Mouse (Mus musculus) left cerebral cortex, postnatal 4 days (tissue): ENCODE measurements around the gene Gpr37l1. TPM values are rescaled to one million over a fixed set of nuclear protein-coding genes. Genes with fewer than 3 reads are reported as not detected.
"Not testable (repeated sequence)": the region's sequence is repeated elsewhere in the genome, so short reads cannot be mapped to it uniquely, and the experiment has no call there.

Source experiments
- DNase-seq: peaks from one replicate; pipeline ENCODE4 v3.0.0-alpha.2; 2022
- intact Hi-C: fragments of 180-260 bp; cut with DNase I; formaldehyde crosslinking; loops from one replicate; pipeline ENCODE4 v1.15.1; 2025
- total RNA-seq, 2 experiments: library from RNA; stranded (reverse); gene quantifications; 2 replicates each; pipeline ENCODE4 v1.2.3; 2021

Gene Gpr37l1
- 10 to 100 TPM; 15.8 to 18.8 TPM for total RNA-seq

- intact Hi-C loops, result no loop called here
Measured at GRCm38 (mm10) chr1:135167435-135167834, at the start of gene Gpr37l1. Gene Gpr37l1 (minus strand): TSS chr1:135167681.

GRCm38 (mm10) chr1:135213772-135214640 is 46.5 kb upstream of the Gpr37l1 start:
- intact Hi-C loops, result no loop called here
- no peak for DNase-seq

More at GRCm38 (mm10) chr1:135167435-135167834, at the start of gene Gpr37l1:
- DNase-seq, result peak; percentile 69

- intact Hi-C loops, result no loop called here
- no peak for DNase-seq
Measured at GRCm38 (mm10) chr1:135210421-135210820, 42.9 kb upstream of the Gpr37l1 start.

- intact Hi-C loops, result no loop called here
- no peak for DNase-seq
Measured at GRCm38 (mm10) chr1:135208716-135209115, 41.2 kb upstream of the Gpr37l1 start.

- intact Hi-C loops, result no loop called here
- no peak for DNase-seq
Measured at GRCm38 (mm10) chr1:135206586-135207339, 39.3 kb upstream of the Gpr37l1 start.

DNA sequence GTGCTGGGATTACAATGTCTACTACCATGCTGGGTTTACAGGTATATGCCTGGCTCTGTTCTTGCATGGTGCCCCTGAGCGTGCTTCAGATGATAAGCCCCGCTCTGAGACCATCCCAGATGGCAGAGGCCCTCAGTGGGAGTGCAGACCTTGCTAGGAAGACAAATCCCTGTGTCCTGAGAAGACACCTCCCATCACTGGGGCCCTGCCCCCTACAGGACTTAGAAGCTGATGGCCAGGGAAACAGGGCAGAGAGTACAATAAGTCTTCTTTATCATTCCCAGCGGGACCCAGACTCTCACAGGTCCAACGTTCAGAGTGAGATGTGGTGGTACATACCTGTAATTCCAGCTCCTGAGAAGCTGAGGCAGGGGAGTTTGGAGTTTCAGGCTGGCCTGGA is 37.8 kb upstream of the Gpr37l1 start:
- no peak for DNase-seq
- intact Hi-C loops, result no loop called here

DNA sequence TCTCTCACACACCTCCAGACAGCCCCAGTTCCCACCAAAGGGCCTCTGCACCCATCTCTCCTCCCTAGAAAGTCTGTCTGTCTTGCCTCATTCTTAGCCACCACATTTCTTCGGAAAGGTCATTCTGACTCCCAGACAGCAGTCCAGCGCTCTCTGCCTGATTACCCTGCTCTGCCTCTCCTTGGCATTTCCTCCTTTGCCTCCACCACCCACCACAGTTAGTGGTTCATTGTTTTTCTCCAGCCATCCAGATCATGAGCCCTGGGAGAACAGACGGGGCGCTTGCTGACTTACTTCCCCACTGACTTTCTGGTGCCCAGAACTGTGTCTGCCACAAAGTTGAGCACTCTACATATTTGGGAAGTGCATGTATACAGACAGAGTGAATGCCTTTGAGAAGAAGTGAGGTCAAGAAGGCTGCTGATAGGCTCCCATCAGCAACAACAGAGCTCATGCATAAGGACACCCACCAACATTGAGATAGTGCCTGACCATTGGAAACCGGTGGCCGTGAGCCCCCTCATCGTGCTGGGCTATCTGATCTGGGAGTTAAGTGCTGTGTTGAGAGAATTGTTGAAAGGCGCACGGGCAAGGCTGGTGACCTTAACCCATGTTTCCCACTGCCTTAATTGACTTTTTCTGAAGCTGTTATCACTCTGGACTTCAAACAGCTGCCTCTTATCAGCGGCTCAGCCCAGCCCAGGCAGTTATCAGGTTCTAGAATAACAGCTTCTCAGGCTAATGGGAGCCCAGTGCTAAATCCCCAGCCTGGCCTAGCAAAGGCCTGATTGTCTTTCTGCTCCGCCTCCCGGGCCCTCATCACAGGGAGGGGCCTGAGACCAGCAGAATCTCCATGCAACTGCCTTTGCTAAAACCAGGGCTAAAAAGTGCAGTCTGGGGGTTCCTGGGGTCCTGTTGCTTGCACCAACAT is 37.0 kb upstream of the Gpr37l1 start:
- intact Hi-C loops, result no loop called here
- no peak for DNase-seq

DNA sequence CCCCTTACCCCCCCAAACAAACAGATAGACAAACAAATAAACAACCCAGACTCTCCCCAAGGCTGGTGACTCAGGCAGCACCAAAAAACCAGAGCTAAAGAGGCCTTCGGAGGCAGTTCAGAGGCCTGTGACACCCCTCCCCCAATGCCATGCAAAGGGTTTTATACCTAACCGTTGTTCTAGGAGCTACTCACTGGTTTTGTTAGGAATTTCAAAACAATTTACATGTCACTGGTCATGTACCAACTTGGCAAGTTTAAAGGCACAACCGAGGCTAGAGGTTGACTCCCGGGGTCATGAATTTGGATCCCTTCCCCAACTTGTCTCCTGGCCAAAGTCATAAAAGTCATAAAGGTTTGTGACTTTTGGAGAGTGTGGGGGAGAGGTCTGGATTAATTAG is 32.9 kb upstream of the Gpr37l1 start:
- intact Hi-C loops, result no loop called here
- no peak for DNase-seq

DNA sequence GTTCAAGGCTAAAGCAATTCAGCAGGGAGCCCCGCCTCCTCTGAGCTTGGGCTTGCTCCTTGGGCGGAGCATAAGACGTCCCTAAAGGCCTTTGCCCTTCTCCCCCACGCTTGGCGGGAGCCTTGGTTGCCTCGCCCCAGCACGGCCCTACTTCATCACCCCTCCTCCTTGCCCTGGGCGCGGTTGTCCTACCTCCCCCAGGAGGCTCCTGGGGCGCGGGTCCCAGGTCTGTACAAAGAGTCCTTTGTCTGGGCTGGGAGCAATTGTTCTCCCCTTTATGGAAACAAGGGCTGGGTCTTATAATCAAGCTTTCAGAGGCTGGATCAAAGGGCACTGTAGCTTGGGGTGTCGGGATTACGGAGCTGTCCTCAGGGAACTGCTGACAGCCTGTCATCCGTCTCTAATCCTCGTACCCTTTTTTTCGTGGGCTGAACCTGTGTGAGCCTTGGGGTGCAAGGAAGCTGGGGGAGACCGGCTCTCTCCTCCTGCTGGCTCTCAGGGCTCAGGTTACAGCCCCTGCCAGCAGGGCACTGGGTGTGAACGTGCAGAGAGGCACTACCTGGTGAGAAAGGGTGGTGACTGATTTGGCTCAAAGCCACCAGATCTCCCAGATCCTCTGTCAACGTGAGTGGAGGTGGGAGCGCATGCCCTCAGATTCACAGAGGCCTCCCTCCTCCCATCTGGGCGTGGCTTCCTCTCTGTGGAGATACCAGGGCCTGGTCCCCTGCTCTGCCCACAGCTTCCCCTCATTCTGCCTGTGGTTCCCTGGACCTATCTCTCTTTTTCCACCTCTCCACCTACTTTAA is 31.7 kb upstream of the Gpr37l1 start:
- intact Hi-C loops, result no loop called here
- no peak for DNase-seq

GRCm38 (mm10) chr1:135198412-135198811 is 30.9 kb upstream of the Gpr37l1 start:
- no peak for DNase-seq
- intact Hi-C loops, result no loop called here

DNA sequence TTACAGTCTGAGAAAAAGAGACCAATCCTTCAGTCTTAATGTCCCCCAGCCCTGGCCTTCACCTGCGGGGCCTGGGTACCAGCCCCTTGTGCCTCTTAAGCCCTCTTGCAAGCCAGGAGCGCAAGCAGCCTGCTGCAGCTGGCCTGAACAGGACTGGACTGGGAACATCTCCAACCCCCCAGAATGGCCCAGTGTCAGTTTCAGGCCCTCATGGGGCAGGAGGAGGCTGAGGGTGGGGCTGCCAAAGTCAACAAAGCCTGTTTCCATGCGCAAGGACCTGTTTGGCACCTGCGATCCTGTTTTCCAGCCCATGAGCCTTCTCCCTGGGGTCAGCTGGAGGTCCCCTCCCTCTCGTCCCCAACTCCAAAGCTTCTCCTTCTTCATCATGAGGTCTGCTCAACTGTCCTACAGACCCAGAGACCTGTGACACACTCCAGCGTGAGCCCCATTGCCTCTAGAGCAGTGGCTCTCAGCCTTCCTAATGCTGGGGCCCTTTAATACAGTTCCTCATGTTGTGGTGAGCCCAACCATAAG is 28.5 kb upstream of the Gpr37l1 start:
- intact Hi-C loops, result no loop called here
- peak; percentile 19 for DNase-seq

DNA sequence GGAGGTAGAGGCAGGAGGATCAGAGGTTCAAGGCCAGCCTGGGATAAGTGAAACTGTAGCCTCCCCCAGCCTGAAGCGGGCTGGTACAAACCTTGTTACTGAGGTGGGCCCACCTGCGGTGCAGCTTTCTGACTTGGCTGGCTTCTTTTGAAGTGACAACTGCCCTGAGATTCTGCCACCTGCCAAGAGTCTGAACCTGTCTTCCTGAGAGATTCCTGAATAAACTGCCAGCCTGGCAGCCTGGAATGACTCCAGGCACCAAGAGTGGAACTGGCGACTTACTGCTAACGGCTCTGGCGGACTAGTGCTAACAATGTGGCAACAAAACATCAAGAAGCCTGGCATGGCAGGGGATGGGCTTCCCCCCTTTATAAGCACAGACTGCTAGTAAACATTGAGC is 26.9 kb upstream of the Gpr37l1 start:
- intact Hi-C loops, result not testable (repeated sequence)
- peak; percentile 37 for DNase-seq

- DNase-seq, result no peak
- intact Hi-C loops, result no loop called here
Measured at GRCm38 (mm10) chr1:135189186-135189585, 21.7 kb upstream of the Gpr37l1 start.

DNA sequence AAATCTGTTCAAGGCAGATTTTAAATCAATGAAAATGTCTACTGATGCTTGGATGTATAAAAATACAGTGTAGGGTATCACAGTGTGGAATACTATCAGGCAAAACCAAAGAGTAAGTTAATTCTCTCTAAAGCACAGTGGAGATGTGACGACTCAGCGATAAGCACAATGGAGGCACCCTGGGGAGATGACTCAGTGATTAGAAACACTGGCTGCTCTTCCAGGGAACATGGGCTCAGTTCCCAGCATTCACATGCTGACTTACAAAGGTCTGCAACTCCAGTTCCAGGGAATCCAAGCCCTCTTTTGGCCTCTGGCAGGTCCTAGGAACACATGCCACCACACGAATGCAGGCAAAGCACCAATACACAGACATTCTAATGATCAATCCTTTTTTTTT is 20.7 kb upstream of the Gpr37l1 start:
- no peak for DNase-seq
- intact Hi-C loops, result no loop called here

DNA sequence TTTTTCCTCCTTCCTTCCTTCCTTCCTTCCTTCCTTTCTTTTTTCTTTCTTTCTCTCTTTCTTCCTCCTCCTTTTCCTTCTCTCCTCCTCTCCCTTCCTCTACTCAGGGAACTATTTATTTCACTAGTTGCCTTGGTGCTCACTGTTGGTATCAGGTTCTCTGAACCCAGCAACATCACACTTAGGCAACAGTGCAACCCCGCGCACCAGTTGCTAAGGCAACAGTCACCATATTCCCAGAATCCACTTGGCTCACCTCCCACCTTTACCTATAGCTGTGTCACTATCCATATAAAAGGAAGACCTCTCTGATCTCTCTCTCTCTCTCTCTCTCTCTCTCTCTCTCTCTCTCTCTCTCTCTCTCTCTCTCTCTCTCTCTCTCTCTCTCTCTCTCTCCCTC is 19.5 kb upstream of the Gpr37l1 start:
- intact Hi-C loops, DNase-seq: not testable (repeated sequence)

GRCm38 (mm10) chr1:135186427-135186826 is 18.9 kb upstream of the Gpr37l1 start:
- peak; percentile 37 for DNase-seq
- intact Hi-C loops, result no loop called here

- DNase-seq, result no peak
- intact Hi-C loops, result no loop called here
Measured at GRCm38 (mm10) chr1:135185936-135186335, 18.5 kb upstream of the Gpr37l1 start.

GRCm38 (mm10) chr1:135183941-135184570 is 16.6 kb upstream of the Gpr37l1 start:
- DNase-seq, result no peak
- intact Hi-C loops, result no loop called here

- DNase-seq, result no peak
- intact Hi-C loops, result no loop called here
Measured at GRCm38 (mm10) chr1:135183448-135183847, 16.0 kb upstream of the Gpr37l1 start.
